Mouse (Mus musculus) spleen, postnatal 10 days (tissue): Measurements from ENCODE around the gene Trmt6.

ENCODE experiments used
- DNase-seq, 2 experiments: peaks; one replicate each; pipeline ENCODE4 v3.0.0; 2021 to 2022; ENCODE audit warnings: low spot score in 2 of 2

Gene Trmt6

DNA sequence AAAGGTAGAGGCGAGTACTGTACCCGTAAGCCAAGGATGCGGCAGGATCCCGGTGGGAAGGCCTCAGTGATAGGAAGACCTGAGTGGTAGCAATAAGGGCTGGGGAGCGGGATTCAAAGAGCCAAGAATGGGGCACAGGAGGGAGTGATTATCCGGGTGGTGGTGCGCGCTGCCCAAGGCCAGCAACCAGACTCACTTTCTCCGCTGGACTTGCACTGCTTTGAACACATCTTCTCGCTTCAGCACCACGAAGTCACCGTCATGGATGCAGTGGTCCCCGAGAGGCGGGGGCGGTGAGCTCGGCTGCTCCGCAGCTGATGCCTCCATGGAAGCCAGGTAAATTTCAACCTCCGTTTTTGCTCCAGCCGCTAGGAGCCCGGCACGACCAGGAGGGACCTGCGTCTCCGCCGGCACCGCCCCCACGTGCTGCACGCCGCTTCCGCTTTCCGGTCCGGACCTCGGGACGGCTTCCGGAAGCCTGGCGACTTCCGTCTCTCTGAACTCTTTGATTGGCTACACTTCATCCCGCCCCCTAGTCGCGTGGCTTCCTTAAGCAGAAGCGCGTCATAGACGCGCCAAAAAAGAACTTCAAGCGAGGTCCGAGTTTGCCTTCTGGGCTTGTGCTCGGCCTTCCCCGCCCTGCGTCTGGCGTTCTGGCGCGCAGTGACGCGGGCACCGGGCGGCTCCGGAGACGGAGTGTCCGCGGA is at the start of gene Trmt6, which contains the start of gene Mcm8:
TSS of gene Trmt6 (minus strand) at position 448 of the 707 bp plus-strand sequence.
TSS of gene Mcm8 (plus strand) at position 534 of the 707 bp plus-strand sequence.
- peak; percentile 71 to 94 for DNase-seq

DNA sequence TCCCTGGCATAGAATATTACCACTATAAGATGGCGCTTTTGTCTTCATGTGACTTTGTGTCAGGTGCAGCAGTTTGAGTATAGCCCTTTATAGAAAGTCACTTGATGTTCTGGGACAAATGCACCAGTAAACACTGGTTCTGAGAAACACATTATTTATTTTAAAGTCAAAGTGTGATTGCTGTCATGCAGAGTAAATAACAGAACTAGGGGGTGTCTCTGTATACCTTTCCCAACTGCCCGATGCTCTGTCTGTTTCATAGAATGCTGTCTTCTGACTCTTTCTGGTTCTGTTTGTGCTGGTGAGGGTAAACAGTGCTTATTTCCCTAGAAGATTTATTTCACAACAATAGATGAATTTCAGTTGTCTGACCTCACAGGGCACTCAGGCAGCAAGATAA is 47.5 kb upstream of the Trmt6 start:
- DNase-seq = no peak

DNA sequence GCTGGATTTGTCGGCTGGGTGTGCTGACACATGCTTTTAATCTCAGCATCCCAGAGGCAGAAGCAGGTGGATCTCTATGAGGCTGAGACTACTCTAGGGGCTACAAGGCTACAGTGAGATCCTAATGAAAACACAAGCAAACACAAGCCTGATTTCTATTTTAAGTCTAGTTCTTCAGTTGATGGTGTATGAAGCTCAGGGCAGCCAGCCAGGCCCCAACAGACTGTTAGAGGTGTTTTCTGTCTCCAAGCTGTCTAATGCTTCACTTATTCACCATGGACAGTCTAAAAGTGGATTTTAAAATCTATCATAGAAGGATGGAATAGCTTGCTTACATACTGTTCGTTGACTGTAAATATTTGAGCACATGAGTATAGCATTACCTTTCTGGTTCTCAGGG is 45.6 kb upstream of the Trmt6 start:
- no peak for DNase-seq

DNA sequence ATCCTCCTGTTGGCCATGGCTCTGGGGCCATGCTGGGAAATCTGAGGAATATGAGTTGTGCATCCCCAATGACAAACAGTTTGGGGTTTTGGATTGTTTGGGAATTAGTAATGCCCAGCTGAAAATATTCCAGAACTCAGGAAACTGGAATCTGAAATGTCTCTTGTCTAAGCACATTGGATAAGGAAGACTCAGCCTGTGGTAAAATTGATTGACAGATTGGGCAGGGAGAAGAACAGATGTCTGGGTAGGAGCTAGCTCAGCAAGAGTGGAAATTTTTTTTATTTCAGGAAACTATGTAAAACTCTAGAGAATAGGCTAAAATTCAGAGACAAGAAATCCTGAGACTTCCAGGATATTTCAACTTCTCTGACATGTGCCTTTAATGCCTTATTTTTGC is 44.6 kb upstream of the Trmt6 start:
- no peak for DNase-seq

DNA sequence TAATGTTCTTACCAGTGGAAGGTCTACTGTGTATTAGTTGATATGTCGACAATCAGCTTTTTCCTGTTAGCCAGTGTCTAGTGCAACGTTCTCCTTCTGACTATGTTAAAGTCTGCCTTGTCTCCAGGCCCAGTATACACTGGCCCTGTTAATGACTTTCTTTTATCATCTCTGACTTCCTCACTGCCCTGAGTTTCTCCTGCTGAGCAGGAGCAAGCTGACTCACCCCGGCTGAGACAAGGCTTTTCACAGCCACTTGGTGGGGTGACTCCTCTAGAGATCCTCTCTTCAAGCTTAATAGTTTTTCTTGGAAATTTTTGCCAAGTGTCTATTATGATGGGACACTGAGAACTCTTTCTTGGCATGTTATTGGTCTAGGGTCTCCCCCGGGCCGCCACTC is 40.5 kb upstream of the Trmt6 start:
- no peak for DNase-seq

DNA sequence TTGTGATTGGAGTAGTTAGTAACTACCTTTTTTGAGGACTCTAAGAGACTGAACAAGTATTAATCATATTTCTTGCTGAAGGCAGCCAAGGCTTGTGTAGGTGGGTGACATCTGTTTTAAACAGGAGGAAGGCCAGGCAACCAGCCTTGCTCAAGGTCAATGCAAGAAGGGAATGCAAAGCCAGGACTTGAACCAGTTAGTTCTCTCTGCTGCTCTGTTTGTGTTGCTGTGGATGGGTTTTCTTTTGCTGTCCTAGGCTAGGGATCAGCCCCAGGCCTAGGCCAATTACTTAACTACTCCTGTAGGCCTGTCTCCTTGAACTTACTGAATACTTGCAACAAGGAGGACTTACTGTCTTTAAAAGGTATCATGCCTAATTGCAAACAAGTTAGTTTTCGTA is 37.2 kb upstream of the Trmt6 start:
- DNase-seq = no peak

DNA sequence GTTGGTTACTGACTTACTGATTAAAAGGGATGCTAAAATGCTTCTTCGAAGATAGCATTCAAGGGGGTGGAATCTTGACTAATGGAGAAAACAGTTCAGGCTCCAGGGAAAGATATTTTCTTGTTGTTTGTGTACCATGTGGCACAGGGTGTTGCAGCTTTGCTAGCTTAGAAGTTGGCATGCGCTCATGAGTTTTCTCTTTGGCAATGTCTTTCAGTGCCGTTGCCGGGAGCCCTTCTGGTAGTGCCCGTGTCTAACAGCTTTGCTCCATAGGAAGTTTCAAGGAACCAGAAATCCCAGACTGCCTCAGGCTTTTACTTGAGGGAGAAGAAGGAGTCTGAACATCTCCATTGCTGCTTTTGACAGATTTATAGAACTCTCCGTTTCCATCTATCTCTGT is 33.3 kb upstream of the Trmt6 start:
- DNase-seq = no peak

DNA sequence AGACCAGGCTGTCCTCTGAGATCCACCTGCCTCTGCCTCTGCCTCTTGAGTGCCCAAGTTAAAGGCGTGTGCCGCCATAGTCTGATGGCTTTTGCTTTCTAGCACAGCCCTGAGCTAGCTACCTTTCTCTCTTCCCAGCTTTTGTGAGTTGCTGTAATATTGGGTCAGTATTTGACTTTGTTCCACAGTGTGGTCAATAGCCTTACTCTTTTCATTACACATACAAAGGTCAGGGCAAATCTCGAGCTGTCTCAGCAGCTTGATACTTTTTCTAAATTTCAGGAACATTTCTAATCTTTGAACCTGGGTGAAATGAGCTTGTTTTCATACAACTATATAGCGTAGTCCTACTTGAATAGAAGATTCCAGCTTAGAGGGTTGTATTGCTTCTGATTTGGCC is 32.5 kb upstream of the Trmt6 start:
- no peak for DNase-seq

DNA sequence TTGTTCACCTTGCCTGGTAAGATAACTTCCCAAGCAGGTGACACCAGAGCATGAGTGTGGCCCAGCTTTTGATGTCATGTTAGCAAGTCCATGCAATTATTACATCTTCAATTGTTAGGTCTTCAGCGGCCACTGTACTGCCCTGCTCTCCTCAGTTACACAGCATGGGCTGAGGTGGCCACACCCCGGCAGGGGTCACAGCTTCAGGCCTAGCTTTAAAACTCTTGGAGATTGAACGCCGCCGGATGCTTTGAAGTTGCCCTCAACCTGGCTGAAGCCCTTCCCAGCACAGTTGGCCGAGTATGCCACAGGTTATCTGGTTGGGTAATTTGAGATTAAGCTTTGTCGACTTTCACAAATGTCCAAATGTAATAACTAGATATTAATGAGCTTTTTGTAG is 31.7 kb upstream of the Trmt6 start:
- peak in 1 of 2 experiments; percentile 17 for DNase-seq

DNA sequence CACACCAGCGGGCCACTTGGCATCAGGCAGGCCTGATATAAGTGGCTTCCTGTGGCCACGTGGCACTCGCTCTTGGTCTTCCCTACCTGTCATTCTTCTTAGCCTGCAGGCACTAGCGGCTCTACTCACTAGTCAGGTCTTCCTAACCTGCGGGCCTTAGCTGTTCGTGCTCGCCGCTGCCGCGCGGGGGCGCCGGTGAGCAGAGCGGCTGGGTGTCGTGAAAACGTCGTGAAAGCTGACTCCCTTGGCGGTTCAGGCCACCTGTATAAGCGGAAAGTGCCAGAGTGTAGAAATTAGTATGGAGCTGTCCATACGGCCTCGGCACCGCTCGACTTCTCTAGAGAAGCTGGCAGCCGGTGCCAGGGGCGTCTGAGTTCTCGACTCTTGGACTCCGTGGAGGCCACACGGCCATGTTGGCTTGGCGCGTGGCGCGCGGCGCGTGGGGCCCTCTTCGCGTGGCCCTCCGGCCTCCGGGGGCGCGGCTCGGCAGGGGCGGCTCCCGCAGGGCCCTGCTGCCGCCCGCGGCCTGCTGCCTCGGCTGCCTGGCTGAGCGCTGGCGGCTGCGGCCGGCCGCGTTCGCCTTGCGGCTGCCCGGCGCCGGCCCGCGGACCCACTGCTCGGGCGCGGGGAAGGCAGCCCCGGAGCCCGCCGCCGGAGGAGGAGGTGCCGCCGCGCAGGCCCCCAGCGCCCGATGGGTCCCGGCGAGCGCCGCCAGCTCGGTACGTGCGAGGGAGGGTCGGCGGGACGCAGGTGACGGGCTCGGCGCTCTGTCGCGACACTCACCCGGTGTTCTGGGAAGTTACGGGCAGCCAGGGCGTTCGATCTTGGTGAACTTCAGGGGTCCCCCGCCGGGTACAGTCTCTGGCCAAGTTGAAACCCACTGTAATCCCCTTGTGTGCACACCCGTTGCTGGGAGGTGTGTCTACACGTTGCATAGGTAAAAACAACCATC is 30.8 kb upstream of the Trmt6 start, which contains the start of gene Crls1:
TSS of gene Crls1 (plus strand) at position 260 of the 952 bp plus-strand sequence.
- peak; percentile 95 to 99 for DNase-seq

DNA sequence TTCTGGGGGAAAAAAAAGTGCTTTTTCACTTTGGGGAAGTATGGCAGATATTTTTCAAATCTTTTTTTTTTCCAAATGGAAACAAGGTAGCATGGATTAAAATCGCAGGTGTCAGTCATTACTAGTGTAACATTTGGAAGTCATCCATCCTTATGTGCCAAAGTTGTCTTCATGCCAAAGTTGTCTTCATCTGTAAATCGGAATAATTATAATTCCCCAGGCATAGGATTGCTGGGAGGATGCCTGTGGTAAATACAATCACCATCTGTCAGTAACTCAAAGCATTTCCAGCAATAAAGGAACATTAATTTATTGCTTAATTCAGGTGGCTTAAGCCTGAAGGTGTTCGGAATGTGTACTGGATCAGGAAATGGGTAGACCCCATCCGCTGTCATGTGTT is 25.2 kb upstream of the Trmt6 start:
- no peak for DNase-seq

DNA sequence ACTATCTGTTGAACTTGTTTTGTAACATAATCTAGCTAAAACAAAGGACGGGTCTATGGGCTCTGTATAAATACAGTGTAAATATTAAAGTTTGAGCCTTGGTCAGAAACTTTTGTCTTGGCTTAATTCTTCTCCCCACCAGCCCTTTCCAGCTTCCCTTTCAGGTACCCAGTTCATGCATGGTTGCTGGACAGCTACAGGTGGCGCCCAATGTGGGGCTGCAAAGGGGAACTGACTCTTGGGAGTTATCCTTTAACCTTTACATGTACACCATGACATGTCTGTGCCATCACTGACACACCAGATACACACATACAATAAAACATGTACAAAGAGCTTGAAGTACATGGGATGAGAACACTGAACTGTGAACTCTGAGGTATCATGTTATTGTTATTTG is 12.9 kb downstream of the Trmt6 start:
- no peak for DNase-seq

DNA sequence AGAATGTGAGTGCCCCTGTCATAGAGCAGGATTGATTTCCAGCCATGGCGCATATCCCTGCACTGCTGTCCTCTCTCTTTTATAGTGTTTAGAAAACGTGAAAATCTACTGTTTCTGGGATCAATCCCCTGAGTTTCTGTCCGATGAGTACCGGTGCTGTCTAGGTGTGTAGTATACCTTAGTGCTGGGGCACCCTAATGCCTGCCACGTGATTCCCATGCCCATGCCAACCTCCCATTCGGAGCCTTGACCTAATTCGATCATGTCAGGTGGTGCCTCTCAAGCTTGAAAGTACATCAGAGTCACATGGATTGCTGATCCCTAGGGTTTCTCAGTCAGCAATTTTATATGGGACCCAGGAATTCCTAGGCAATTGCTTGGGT is 21.7 kb downstream of the Trmt6 start:
- DNase-seq = no peak

DNA sequence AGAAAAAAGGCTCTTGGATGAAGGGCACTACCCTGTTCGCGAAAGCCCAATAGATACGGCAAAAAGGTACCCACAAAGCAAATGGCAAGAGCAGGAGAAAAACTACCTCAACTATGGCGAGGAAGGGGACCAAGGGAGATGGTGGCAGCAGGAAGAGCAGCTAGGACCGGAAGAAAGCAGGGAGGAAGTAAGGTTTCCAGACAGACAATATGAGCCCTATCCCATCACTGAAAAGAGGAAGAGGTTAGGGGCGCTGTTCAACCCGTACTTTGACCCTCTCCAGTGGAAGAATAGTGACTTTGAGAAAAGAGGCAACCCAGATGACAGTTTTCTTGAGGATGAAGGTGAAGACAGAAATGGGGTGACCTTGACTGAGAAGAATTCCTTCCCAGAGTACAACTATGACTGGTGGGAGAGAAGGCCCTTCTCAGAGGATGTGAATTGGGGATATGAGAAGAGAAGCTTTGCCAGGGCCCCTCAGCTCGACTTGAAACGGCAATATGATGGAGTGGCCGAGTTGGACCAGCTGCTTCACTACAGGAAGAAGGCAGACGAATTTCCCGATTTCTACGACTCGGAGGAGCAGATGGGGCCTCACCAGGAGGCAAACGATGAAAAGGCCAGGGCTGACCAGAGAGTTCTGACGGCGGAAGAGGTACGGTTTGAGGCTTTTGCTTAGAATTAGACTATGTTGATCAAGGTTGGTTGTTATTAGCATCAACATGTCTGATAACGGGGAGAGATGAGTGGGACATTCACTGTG is 22.2 kb downstream of the Trmt6 start:
- no peak for DNase-seq

DNA sequence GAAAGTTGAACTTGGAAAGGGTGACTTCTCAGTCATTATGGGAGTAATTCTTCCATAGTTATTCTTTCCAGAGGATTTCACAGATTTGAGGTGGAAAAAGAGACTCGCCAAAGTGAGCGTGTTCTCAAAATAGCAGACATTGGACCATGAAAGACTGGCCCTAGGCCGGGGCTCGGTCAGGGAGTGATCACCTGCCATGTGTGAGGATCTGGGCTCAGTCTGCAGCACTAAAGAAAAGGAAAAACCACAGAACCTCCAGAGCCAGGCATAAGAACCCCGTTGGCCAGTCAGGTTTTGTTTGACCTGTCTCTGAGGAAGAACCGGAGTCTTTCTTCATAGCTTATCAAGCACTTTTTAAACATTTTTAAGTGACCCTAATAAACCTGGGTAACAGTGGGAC is 31.8 kb downstream of the Trmt6 start:
- no peak for DNase-seq

DNA sequence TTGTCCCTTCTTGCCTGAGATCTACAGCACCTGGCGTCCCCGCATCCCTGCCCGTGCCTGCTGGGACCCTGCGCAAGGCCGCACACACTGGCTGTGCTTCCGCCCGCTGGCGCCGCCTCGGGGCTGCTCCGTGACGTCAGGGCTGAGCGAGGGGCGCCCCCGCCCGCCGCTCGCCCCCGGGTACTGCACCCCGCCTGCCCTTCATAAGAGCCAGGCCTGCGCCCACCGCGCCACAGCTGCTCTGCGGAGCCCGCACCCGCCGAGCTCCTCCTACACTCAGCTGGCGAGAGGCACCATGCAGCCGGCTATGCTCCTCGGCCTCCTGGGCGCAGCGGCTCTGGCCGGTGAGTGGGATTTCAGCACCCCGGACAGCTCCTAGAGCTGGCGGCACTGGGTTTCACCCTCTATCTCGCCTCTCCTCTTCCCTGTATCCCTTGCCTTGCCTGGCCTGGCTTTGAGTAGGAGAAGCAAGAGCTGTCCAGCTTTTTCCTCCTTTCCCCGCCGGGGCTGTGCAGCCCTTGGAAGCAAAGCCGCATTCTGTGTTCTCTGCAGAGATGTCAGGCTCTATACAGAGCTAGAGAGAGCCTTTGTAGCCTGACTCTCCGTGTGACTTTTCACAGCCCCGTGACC is 34.3 kb downstream of the Trmt6 start:
- peak; percentile 57 to 83 for DNase-seq

DNA sequence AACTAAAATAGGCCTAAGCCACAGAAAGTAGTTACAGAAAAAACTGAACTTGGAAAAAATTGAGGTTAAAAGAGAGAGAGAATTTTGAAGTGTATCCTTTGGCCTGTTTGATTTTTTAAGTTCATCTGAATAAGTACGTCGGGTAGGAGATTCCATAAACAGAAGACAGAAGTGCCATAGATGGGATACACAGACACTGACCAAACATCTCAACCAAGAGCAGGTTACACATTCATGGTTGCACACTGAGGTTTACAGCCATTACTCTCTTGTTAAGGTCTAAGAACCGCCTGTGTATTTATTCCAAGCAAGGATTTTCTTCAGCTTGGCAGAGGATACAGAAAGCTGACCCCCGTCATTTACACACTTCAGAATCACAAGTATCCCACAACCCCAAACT is 34.9 kb downstream of the Trmt6 start, which contains the start of gene Chgb:
TSS of gene Chgb (plus strand) at position 301 of the 400 bp plus-strand sequence.
- no peak for DNase-seq

DNA sequence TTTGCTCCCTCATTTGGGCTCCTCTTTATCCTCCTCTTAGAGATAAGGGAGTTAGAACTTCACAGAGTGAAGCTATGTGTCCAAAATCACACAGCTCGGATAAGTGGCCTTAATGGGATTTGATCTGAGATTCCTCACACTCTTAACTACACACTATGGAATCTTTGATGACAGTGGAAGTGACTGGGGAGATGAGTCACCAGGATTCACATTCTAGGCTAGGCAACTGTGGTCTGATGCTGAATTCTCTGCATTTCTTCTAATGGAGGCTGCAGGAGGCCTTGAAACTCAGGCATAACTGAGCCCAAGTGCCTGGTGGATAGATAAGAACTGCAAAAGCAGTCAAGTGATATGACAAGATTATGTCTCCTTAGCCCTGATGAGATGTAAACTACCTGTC is 45.0 kb downstream of the Trmt6 start:
- DNase-seq = no peak

DNA sequence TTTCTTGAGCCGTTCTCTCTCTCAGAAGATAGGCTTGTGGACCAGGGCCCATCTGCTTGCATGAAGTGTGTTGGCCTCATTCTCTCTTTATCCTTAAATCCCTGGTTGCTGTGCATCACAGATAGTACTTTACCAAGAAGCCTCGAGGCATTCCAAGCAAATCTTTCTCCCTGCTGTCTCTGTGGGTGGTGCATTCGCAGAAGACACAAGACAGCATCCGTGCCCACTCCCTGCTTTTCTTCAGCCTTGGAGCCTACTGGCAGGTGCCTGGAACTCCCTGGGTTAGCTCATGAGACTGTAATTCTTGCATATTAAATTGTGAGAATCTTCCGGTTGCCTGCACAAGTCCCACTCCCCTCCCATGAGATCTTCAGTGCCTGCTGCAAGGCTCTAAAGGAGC is 57.9 kb downstream of the Trmt6 start:
- DNase-seq = no peak
